Mouse (Mus musculus) liver, embryonic 14.5 days (tissue): Measurements from ENCODE around the gene Anapc2. TPM values are rescaled to one million over a fixed set of nuclear protein-coding genes. Genes with fewer than 3 reads are reported as not detected.

Source experiments
- ATAC-seq: fragments of 200-750 bp; cut with Nextera tagmentation; 2 replicates; pipeline ENCODE4 v1.8.0; 2017; ENCODE audit warnings: moderate number of reproducible peaks, mild to moderate bottlenecking, moderate library complexity; ENCODE audit not compliant: insufficient read depth
- DNase-seq, 3 experiments: peaks; one replicate each; pipeline ENCODE4 v3.0.0-alpha.2; 2012 to 2013; ENCODE audit warnings: low read depth in 3 of 3, low spot score in 3 of 3
- H3K27ac ChIP-seq: fragments of 300-500 bp; sonication (generic); 2 replicates; pipeline ENCODE4 v1.5.1; 2014; ENCODE audit warnings: moderate library complexity, mild to moderate bottlenecking, control low read depth, inconsistent platforms
- H3K27me3 ChIP-seq: fragments of 300-500 bp; sonication (generic); 2 replicates; pipeline ENCODE4 v1.6.1; 2014; ENCODE audit warnings: mild to moderate bottlenecking, low read length, moderate library complexity; ENCODE audit not compliant: control insufficient read depth, insufficient read depth
- H3K36me3 ChIP-seq: fragments of 300-500 bp; sonication (generic); replicated peaks from 2 replicates; pipeline ENCODE4 v1.6.1; 2014; ENCODE audit warnings: low read depth; ENCODE audit not compliant: control insufficient read depth, insufficient read depth
- H3K4me1 ChIP-seq, 2 experiments: fragments of 200-500 bp in 1 of 2; fragments of 300-500 bp in 1 of 2; sonication (generic) in 1 of 2; replicated peaks; 2 replicates each; pipeline ENCODE4 v1.6.1; 2012 to 2014; ENCODE audit warnings: antibody characterized with exemption in 1 of 2, inconsistent platforms in 1 of 2, low read length in 1 of 2; ENCODE audit not compliant: control insufficient read depth in 2 of 2, insufficient read depth in 2 of 2
- H3K4me2 ChIP-seq: fragments of 300-500 bp; sonication (generic); 2 replicates; pipeline ENCODE4 v1.6.1; 2014; ENCODE audit warnings: low read depth, mild to moderate bottlenecking, control low read depth, moderate library complexity
- H3K4me3 ChIP-seq, 2 experiments: fragments of 200-500 bp in 1 of 2; fragments of 300-500 bp in 1 of 2; sonication (generic) in 1 of 2; 2 replicates each; pipeline ENCODE4 v1.5.1; 2012 to 2014; ENCODE audit warnings: low read depth in 2 of 2, low read length in 2 of 2, mild to moderate bottlenecking in 2 of 2, control low read depth in 1 of 2, inconsistent platforms in 1 of 2, moderate library complexity in 1 of 2; ENCODE audit not compliant: insufficient read depth in 1 of 2
- H3K9ac ChIP-seq: fragments of 300-500 bp; sonication (generic); replicated peaks from 2 replicates; pipeline ENCODE4 v1.6.1; 2014; ENCODE audit warnings: mild to moderate bottlenecking, control low read depth, moderate library complexity
- H3K9me3 ChIP-seq: fragments of 300-500 bp; sonication (generic); 2 replicates; pipeline ENCODE4 v1.6.1; 2016; ENCODE audit warnings: low read length, mixed read lengths; ENCODE audit not compliant: control insufficient read depth
- CTCF ChIP-seq: IDR thresholded peaks from 2 replicates; pipeline ENCODE4 v1.5.1; 2016; ENCODE audit warnings: antibody characterized with exemption, low read depth, control low read depth
- EP300 ChIP-seq: IDR thresholded peaks from 2 replicates; pipeline ENCODE4 v1.6.1; 2016; ENCODE audit warnings: antibody characterized with exemption, low read depth
- WGBS: fragments of 180-500 bp; shearing (Covaris S2); extraction: QIAGEN DNeasy Blood & Tissue Kit; methylation state at CpG from one replicate; pipeline ENCODE4 v1.1.7; 2014; ENCODE audit not compliant: insufficient replicate concordance; 5-methylcytosine and 5-hydroxymethylcytosine counted together
- polyA plus RNA-seq, 2 experiments: library from polyadenylated mRNA; depleted of rRNA in 1 of 2; stranded (reverse) in 1 of 2; unstranded in 1 of 2; fragments of >200 nt; fragmentation: Nextera tagmentation in 1 of 2; extraction: Ambion mirVana in 1 of 2; gene quantifications; 2 replicates each; pipeline versions ENCODE4 v1.2.1 to v1.2.3; 2012 to 2014

Gene Anapc2
- polyA plus RNA-seq, 2 experiments = 23.8 to 30.2 TPM

- no peak for ATAC-seq
- 79% methylated on average over 4 of the region's 4 CpGs for WGBS
- no peak for DNase-seq
- H3K27ac ChIP-seq = no peak overlapping the region
- H3K4me1 ChIP-seq = peaks cover 4 to 12% of the 10 kb centered on the region in 2 experiments
- no peaks in the 10 kb centered on the region; the same call in 1 of the 2 replicates for H3K36me3 ChIP-seq
- no peak overlapping the region for H3K4me2 ChIP-seq
- H3K9me3 ChIP-seq = no peaks in the 10 kb centered on the region
- no peak overlapping the region for H3K4me3 ChIP-seq
- H3K9ac ChIP-seq = no peak overlapping the region
- TF ChIP-seq CTCF (no peak), EP300 (no peak)
- peaks cover 22% of the 10 kb centered on the region for H3K27me3 ChIP-seq
These were observed 28.1 kb upstream of the Anapc2 start for GRCm38 (mm10) chr2:25244144-25244543.

GRCm38 (mm10) chr2:25246183-25247072 lies 25.9 kb upstream of the Anapc2 start, which contains the start of gene AL732309.1:
TSS of gene AL732309.1 (minus strand) at chr2:25246863.
- WGBS = 83% methylated on average over 10 of the region's 10 CpGs
- TF ChIP-seq CTCF = no peak
- TF ChIP-seq EP300 = no peak
- peaks cover 3% of the 10 kb centered on the region in 2 experiments; a peak in 3 of 4 replicates for H3K4me1 ChIP-seq
- H3K27me3 ChIP-seq = peaks cover 17% of the 10 kb centered on the region
- H3K4me3 ChIP-seq = no peak within 1 kb of the TSS
- H3K36me3 ChIP-seq = peaks cover 4% of the 10 kb centered on the region; the same call in 1 of the 2 replicates
- DNase-seq (no peak), ATAC-seq (no peak)
- H3K27ac ChIP-seq = no peak within 1 kb of the TSS
- no peak within 1 kb of the TSS for H3K4me2 ChIP-seq
- H3K9ac ChIP-seq = no peak within 1 kb of the TSS
- no peaks in the 10 kb centered on the region for H3K9me3 ChIP-seq

- peaks cover 6 to 10% of the 10 kb centered on the region in 2 experiments for H3K4me1 ChIP-seq
- H3K4me3 ChIP-seq = no peak overlapping the region
- no peaks in the 10 kb centered on the region for H3K9me3 ChIP-seq
- WGBS = 64% methylated on average over 1 of the region's 1 CpGs
- DNase-seq (no peak), ATAC-seq (no peak)
- H3K27me3 ChIP-seq = no peaks in the 10 kb centered on the region
- H3K9ac ChIP-seq = no peak overlapping the region
- no peak overlapping the region for H3K27ac ChIP-seq
- peaks cover 4% of the 10 kb centered on the region; the same call in 1 of the 2 replicates for H3K36me3 ChIP-seq
- no peak overlapping the region for H3K4me2 ChIP-seq
- peak; percentile 71 for TF ChIP-seq CTCF
- no peak for TF ChIP-seq EP300
These were observed 19.9 kb upstream of the Anapc2 start for GRCm38 (mm10) chr2:25252331-25252730.

- Histone ChIP-seq H3K9me3 (no peaks in the 10 kb centered on the region), H3K27me3 (no peaks in the 10 kb centered on the region), H3K36me3 (no peaks in the 10 kb centered on the region; the same call in 1 of the 2 replicates), H3K27ac (peak within 1 kb of the TSS; percentile 36), H3K4me1 (peaks cover 6 to 10% of the 10 kb centered on the region in 2 experiments), H3K4me3 (peak within 1 kb of the TSS; percentile 81 to 92), H3K4me2 (peak within 1 kb of the TSS; percentile 87), H3K9ac (peak within 1 kb of the TSS; percentile 82)
- WGBS = under 1% methylated on average over 39 of the region's 39 CpGs
- TF ChIP-seq EP300 (peak; percentile 55), CTCF (no peak)
- ATAC-seq (peak; percentile 83), DNase-seq (peak; percentile 83 to 88 (median 85))
These were observed 16.9 kb upstream of the Anapc2 start, which contains the start of gene Tmem203 for GRCm38 (mm10) chr2:25255284-25255779. TSS of gene Tmem203 (plus strand) at chr2:25255439.
